Mouse (Mus musculus) heart, adult 2 months (tissue): ENCODE data around the gene Gm45062.

ENCODE experiments used
- CTCF ChIP-seq: fragments of 200-600 bp; IDR thresholded peaks from 2 replicates; pipeline ENCODE4 v1.8.1; 2022; ENCODE audit warnings: antibody characterized with exemption, mild to moderate bottlenecking, moderate library complexity
- EP300 ChIP-seq: fragments of 200-500 bp; IDR thresholded peaks from 2 replicates; pipeline ENCODE4 v1.6.1; 2011; ENCODE audit warnings: low read depth, low read length, control low read depth; ENCODE audit not compliant: insufficient read depth
- POLR2A ChIP-seq: fragments of 200-500 bp; IDR thresholded peaks from 2 replicates; pipeline ENCODE4 v1.6.1; 2011; ENCODE audit warnings: mild to moderate bottlenecking, low read depth, low read length, control low read depth; ENCODE audit not compliant: insufficient read depth

DNA sequence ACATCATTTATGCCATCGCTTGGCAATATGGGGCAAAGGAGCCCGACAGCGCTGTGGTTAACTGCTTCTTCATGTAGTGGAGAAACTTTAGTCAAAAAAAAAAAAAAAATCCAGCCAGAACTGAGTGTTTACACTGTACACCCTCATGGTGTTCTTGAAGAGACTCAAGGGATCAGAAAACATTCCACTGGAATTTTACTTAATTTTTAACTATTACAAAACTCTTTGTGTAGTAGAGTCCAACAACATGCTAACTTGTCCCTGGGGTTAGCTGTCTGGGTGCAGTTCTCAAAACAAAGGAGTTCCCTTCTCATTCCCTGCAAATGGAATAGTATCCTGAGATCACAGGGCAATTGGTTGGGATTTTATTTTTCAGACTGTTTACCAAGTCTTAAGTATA, 210.7 kb downstream of the Gm45062 start:
- TF ChIP-seq CTCF (no peak), POLR2A (no peak), EP300 (no peak)
